Mouse (Mus musculus) myocyte (in vitro differentiated cells): ENCODE measurements around the gene Ccdc146.

ENCODE experiments used
- E2F4 ChIP-seq: IDR thresholded peaks from one replicate; pipeline ENCODE4 v1.6.1; 2011; ENCODE audit warnings: mild to moderate bottlenecking, control low read depth, moderate library complexity; ENCODE audit not compliant: insufficient read depth
- USF1 ChIP-seq: IDR thresholded peaks from one replicate; pipeline ENCODE4 v1.6.1; 2011; ENCODE audit warnings: low read depth, mild to moderate bottlenecking, control low read depth, moderate library complexity

DNA sequence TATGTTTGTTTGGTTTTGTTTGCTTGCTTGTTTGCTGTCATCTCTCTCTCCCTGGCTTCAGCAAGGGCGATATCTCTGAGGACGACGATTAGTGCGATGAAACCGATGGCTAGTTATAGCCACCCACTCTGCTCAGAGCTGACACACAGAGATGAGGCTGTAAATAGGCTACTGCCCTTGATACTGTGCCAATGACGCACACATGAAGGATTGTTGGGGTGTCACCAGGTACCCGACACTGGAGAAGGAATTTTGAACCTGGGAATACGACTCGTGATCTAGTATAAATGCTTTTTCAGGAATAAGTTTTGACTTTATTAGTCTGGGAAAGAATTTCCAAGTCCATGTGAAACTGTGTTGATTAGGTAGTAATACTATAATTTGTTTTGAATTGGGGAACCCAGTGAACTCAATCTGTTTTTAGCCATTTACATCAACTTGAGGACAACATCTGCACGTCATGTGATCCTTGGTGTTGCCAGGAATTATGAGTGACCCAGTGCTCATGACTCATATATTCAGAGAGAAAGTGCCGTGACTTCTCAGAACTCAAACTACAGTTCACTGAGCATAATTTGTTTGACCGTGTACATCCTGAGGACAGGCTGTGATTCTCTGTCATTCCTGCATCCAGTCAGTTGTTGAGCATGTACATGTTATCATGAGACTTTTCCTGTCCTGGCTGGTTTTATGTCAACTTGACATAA, 141.0 kb downstream of the Ccdc146 start:
- TF ChIP-seq E2F4: no peak
- TF ChIP-seq USF1: peak; percentile 87
